Mouse (Mus musculus): ENCODE results near the gene Atraid. TPM values are rescaled to one million over a fixed set of nuclear protein-coding genes. Genes with fewer than 3 reads are reported as not detected.

Atraid gene
- total RNA-seq, 2 experiments from 2014 or later, result 106 to 128 TPM

DNA sequence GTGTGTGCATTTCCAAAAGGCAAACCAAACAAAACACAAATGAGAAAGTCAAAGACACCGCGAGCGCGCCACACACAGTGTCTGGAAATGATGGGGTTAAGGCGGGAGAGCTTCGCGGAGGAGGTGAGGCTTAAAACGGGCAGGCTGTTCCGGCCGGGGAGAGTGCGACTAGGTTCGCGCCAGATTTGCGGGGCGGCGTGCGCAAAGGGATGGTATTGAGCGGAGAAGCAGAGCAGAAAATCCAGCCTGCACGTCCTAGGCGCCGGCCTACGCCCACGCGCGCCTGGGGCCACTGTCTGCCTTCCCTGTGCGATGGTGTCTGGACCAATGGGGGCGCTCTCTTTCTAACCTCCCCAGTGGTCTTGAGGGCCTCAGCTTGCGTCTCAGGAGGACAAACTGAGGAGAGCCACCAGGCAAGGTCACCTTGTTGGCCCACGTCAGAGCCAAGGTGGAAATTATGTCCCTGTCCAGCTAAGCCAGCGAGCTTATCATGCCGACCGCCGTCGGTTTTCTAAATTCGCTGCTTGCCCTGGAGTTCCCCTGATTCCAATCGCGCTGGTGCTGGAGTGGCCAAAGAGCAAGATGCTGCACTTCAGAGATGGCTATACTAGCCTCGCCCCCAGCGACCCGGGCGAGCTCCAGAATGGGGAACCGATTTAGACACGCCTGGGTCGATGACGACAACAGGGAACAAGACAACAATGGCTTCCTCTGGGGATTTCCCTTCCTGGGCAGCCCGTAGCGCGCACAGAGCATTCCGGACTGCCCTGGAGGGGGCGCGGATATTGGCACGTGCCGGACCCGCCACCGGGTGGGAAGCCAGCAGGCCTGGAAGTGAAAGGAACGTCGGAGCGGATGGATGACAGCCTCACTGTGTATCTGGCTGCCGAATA lies 46.9 kb downstream of the Atraid start:
- peak; percentile 54 to 65 for DNase-seq

DNA sequence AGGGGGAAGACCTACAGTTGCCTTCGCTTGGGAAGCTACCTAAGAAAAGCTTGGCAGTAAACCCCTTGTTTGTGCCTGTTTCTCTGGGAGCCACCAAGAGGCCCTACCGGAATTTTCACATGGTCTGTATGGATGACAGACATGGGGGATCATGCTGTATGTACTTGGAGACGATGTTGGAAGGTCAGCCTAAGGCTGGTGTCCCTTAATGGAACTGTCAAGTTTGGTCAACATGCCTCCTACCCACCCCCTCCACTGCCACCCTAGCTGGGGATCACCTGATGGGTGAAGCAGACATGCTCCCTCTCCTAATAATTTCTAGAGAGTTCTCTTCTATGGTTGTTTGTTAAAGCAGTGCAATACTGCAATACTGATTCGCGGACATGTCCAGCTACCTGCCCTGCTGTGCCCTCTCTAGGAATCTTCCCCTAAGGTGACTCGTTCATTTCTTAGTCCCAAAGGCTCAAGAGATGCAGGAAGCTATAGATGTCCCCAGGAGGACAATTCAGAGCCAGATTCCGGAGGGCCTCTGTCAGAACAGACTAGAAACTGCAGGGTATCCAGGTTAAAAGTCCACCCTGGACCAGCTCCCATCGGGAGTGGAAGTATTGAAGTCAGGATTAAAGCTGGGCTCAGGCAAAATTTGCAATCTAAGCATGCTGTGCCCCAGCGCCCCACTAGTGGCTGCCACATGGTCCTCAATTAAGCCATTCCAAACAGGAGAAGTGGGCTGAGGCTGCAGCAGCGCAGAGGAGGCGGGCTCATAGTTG lies 47.8 kb downstream of the Atraid start:
- no peak for DNase-seq

Other genes with a start within 250 kb of the Atraid start
- gene Mapre3, start 233.7 kb upstream of the Atraid start, total RNA-seq (2021), result 10 to 100 TPM; 48.9 to 52.2 TPM
- 10 to 100 TPM; 49.6 to 55.0 TPM for gene Tmem214, start 180.3 kb upstream of the Atraid start, total RNA-seq (2021)
- 10 to 100 TPM in 1 of 2 experiments, 1 to 10 TPM in 1; 6.6 to 12.2 TPM for gene Agbl5, start 159.6 kb upstream of the Atraid start, total RNA-seq (2021)
- 100 to 1,000 TPM; 211 to 228 TPM for gene Ost4, start 140.5 kb upstream of the Atraid start, total RNA-seq (2021)
- gene Emilin1, start 134.9 kb upstream of the Atraid start, total RNA-seq (2021), result 10 to 100 TPM; 49.8 to 56.0 TPM
- gene Khk, start 126.9 kb upstream of the Atraid start, total RNA-seq (2021), result 10 to 100 TPM; 37.5 to 64.9 TPM
- gene Cgref1, start 102.7 kb upstream of the Atraid start, total RNA-seq (2021), result 1 to 10 TPM in 1 of 2 experiments, under 1 TPM in 1; 0.89 to 1.3 TPM
- gene Preb, start 88.0 kb upstream of the Atraid start, total RNA-seq (2021), result 100 to 1,000 TPM; 121 to 157 TPM
- gene Tcf23, start 79.7 kb upstream of the Atraid start, total RNA-seq (2021), result 1 to 10 TPM; 1.1 to 2.8 TPM
- gene Slc5a6, start 612 bp downstream of the Atraid start, total RNA-seq (2021), result 10 to 100 TPM; 26.6 to 30.3 TPM
- 10 to 100 TPM; 22.9 to 29.7 TPM for gene Cad, start 6.5 kb downstream of the Atraid start, total RNA-seq (2021)
- not detected for gene Dnajc5g, start 58.0 kb downstream of the Atraid start, total RNA-seq (2021)
- not detected for gene Slc30a3, start 59.9 kb downstream of the Atraid start, total RNA-seq (2021)
- gene Trim54, start 68.4 kb downstream of the Atraid start, total RNA-seq (2021), result under 1 TPM in 1 of 2 experiments, not detected in 1; 0.20 TPM
- gene Ucn, start 90.5 kb downstream of the Atraid start, total RNA-seq (2021), result not detected
- 10 to 100 TPM; 57.5 to 62.1 TPM for gene Mpv17, start 105.9 kb downstream of the Atraid start, total RNA-seq (2021)
- under 1 TPM; 0.60 to 0.79 TPM for gene Gm29609, start 131.6 kb downstream of the Atraid start, total RNA-seq (2021)
- 10 to 100 TPM; 53.8 to 64.0 TPM for gene Gtf3c2, start 131.8 kb downstream of the Atraid start, total RNA-seq (2021)
- 100 to 1,000 TPM; 106 to 110 TPM for gene Snx17, start 144.9 kb downstream of the Atraid start, total RNA-seq (2021)
- gene Eif2b4, start 145.1 kb downstream of the Atraid start, total RNA-seq (2021), result 10 to 100 TPM; 43.2 to 60.5 TPM
- 10 to 100 TPM; 28.1 to 34.1 TPM for gene Zfp513, start 154.0 kb downstream of the Atraid start, total RNA-seq (2021)
- gene Ppm1g, start 172.4 kb downstream of the Atraid start, total RNA-seq (2021), result 100 to 1,000 TPM; 105 to 129 TPM
- gene Nrbp1, start 192.6 kb downstream of the Atraid start, total RNA-seq (2021), result 10 to 100 TPM; 80.6 to 95.8 TPM
- gene Gm9970, start 192.9 kb downstream of the Atraid start, total RNA-seq (2021), result not detected
- 1 to 10 TPM; 3.7 to 4.1 TPM for gene Krtcap3, start 203.4 kb downstream of the Atraid start, total RNA-seq (2021)
- 10 to 100 TPM; 30.4 to 39.0 TPM for gene Ift172, start 242.8 kb downstream of the Atraid start, total RNA-seq (2021)
- 10 to 100 TPM in 1 of 2 experiments, 1 to 10 TPM in 1; 7.5 to 13.8 TPM for gene Fndc4, start 247.8 kb downstream of the Atraid start, total RNA-seq (2021)
- under 1 TPM in 1 of 2 experiments, not detected in 1; 0.43 TPM for gene Gckr, start 249.1 kb downstream of the Atraid start, total RNA-seq (2021)

Data from adrenal gland, postnatal 36 days (tissue).